Mouse (Mus musculus) lung, embryonic 14.5 days (tissue): ENCODE measurements around the gene Adgrb3. TPM values are rescaled to one million over a fixed set of nuclear protein-coding genes. Genes with fewer than 3 reads are reported as not detected.

Source experiments
- ATAC-seq: fragments of 200-750 bp; cut with Nextera tagmentation; 2 replicates; pipeline ENCODE4 v1.8.0; 2017; ENCODE audit warnings: mild to moderate bottlenecking, moderate TSS enrichment, moderate library complexity; ENCODE audit not compliant: insufficient read depth
- DNase-seq: peaks from one replicate; pipeline ENCODE4 v3.0.0-alpha.2; 2015
- H3K27ac ChIP-seq: fragments of 300-500 bp; sonication (generic); 2 replicates; pipeline ENCODE4 v1.5.1; 2014; ENCODE audit warnings: low read depth, mild to moderate bottlenecking, moderate library complexity
- H3K27me3 ChIP-seq: fragments of 300-500 bp; sonication (generic); 2 replicates; pipeline ENCODE4 v1.6.1; 2014; ENCODE audit warnings: low read length, control low read depth; ENCODE audit not compliant: insufficient read depth
- H3K36me3 ChIP-seq: fragments of 300-500 bp; sonication (generic); 2 replicates; pipeline ENCODE4 v1.6.1; 2014; ENCODE audit warnings: control low read depth; ENCODE audit not compliant: insufficient read depth
- H3K4me1 ChIP-seq: fragments of 300-500 bp; sonication (generic); 2 replicates; pipeline ENCODE4 v1.6.1; 2014; ENCODE audit warnings: antibody characterized with exemption, control low read depth; ENCODE audit not compliant: insufficient read depth
- H3K4me2 ChIP-seq: fragments of 300-500 bp; sonication (generic); 2 replicates; pipeline ENCODE4 v1.6.1; 2014; ENCODE audit warnings: mild to moderate bottlenecking
- H3K4me3 ChIP-seq: fragments of 300-500 bp; sonication (generic); 2 replicates; pipeline ENCODE4 v1.5.1; 2014; ENCODE audit warnings: low read depth, low read length
- H3K9ac ChIP-seq: fragments of 300-500 bp; sonication (generic); 2 replicates; pipeline ENCODE4 v1.6.1; 2014
- H3K9me3 ChIP-seq: fragments of 300-500 bp; sonication (generic); 2 replicates; pipeline ENCODE4 v1.6.1; 2016; ENCODE audit warnings: low read depth, low read length, control low read depth
- CTCF ChIP-seq: IDR thresholded peaks from 2 replicates; pipeline ENCODE4 v1.5.1; 2016; ENCODE audit warnings: antibody characterized with exemption, low read depth
- WGBS: fragments of 180-500 bp; shearing (Covaris S2); extraction: QIAGEN DNeasy Blood & Tissue Kit; methylation state at CpG from one replicate; pipeline ENCODE4 v1.1.7; 2014; 5-methylcytosine and 5-hydroxymethylcytosine counted together
- polyA plus RNA-seq: library from polyadenylated mRNA; unstranded; fragments of >200 nt; fragmentation: Nextera tagmentation; extraction: Ambion mirVana; gene quantifications from 2 replicates; pipeline ENCODE4 v1.2.1, GENCODE M21; 2014

Adgrb3 gene
- polyA plus RNA-seq, 1 experiment from 2014 or later, result 0.74 TPM

DNA sequence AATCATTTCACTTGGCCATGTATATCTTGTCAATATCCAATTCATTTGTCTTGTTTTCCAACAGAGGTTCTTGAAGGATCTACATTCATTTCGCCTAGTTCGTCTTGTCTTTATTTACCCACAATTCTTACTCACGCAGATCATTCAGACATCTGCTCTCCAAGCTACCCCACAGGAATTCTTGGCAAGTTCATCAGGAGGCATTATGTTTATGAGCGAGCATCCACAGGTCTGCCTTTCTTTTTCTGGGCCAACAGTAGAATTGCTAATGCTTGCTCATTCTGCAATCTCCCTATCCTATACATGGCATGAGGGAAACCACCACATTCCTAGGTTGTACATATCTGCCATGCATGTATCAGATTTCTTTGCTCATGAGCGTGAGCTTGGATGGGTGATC is 99.7 kb downstream of the Adgrb3 start:
- H3K9ac ChIP-seq, result no peak overlapping the region
- no peak overlapping the region for H3K4me2 ChIP-seq
- H3K4me1 ChIP-seq, result no peaks in the 10 kb centered on the region
- TF ChIP-seq CTCF, result no peak
- H3K9me3 ChIP-seq, result no peaks in the 10 kb centered on the region
- H3K27ac ChIP-seq, result no peak overlapping the region
- ATAC-seq (no peak), DNase-seq (no peak)
- 87% methylated on average over 5 of the region's 5 CpGs for WGBS
- H3K4me3 ChIP-seq, result no peak overlapping the region
- H3K36me3 ChIP-seq, result no peaks in the 10 kb centered on the region
- no peaks in the 10 kb centered on the region for H3K27me3 ChIP-seq

DNA sequence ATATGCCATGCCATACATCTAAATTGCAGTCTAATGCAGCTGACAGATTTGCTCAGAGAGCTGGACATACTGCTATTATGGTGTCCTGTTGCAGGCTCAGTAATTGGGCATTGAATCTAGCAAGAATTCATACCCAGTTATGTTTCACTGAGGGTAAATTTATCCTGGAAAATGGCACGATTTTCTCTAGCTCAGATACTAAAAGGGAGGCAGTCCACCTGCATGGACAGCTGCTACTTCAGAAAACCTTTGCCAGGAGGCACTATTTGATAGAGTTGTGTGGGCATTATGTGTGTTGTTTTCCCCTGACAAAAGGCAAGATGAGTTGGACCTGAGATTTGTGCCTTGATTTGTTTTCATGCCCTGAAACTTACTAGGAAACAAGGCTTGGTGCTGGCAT is 118.0 kb downstream of the Adgrb3 start:
- H3K4me1 ChIP-seq, result no peaks in the 10 kb centered on the region
- ATAC-seq, result no peak
- no peak for TF ChIP-seq CTCF
- no peak for DNase-seq
- H3K27ac ChIP-seq, result no peak overlapping the region
- 50% methylated on average over 1 of the region's 1 CpGs for WGBS
- H3K4me3 ChIP-seq, result no peak overlapping the region
- H3K9me3 ChIP-seq, result no peaks in the 10 kb centered on the region
- no peak overlapping the region for H3K9ac ChIP-seq
- no peaks in the 10 kb centered on the region for H3K36me3 ChIP-seq
- H3K27me3 ChIP-seq, result no peaks in the 10 kb centered on the region
- no peak overlapping the region for H3K4me2 ChIP-seq

GRCm38 (mm10) chr1:25706299-25706698 is 123.2 kb downstream of the Adgrb3 start:
- ATAC-seq (no peak), DNase-seq (no peak)
- H3K9me3 ChIP-seq, result no peaks in the 10 kb centered on the region
- no peaks in the 10 kb centered on the region for H3K27me3 ChIP-seq
- H3K4me1 ChIP-seq, result no peaks in the 10 kb centered on the region
- TF ChIP-seq CTCF, result no peak
- H3K4me2 ChIP-seq, result no peak overlapping the region
- H3K27ac ChIP-seq, result no peak overlapping the region
- no peak overlapping the region for H3K9ac ChIP-seq
- H3K4me3 ChIP-seq, result no peak overlapping the region
- 77% methylated on average over 2 of the region's 2 CpGs for WGBS
- H3K36me3 ChIP-seq, result no peaks in the 10 kb centered on the region

DNA sequence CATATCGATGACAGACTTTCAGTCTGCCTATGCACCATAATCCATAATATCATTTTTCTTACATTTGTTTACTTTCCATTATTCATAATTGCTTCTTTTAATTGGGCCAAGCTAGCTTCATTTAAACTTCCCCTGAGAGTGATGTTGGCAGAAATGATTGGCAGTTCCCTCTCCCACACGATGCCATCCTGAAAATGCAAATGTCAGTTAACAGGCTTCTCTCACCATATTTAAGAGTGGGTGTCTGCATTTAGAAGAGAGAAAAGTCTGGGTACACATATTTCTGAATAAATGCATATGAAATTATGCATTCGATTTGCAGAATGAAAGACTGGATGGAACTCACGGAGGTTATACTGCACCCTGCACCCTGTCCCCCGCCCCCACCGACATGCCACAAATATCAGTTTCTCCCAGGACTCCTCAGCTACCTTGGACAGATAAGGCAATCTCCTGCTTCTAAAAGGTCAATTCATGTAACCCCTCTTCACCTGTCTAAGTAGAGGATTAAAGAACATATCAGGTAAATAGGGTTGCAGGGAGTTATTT is 130.7 kb downstream of the Adgrb3 start:
- no peak for DNase-seq
- WGBS, result 82% methylated on average over 6 of the region's 6 CpGs

GRCm38 (mm10) chr1:25697179-25697578 is 132.3 kb downstream of the Adgrb3 start:
- Histone ChIP-seq H3K4me3 (no peak overlapping the region), H3K4me2 (no peak overlapping the region), H3K9ac (no peak overlapping the region), H3K9me3 (no peaks in the 10 kb centered on the region; the same call in 1 of the 2 replicates), H3K36me3 (no peaks in the 10 kb centered on the region), H3K4me1 (no peaks in the 10 kb centered on the region), H3K27ac (no peak overlapping the region), H3K27me3 (no peaks in the 10 kb centered on the region)
- WGBS, result 55% methylated on average over 4 of the region's 4 CpGs
- ATAC-seq (no peak; the same call in 1 of the 2 replicates), DNase-seq (peak; percentile 28)
- TF ChIP-seq CTCF, result no peak

More for the DNA sequence above, 130.7 kb downstream of the Adgrb3 start:
- Histone ChIP-seq H3K9me3 (no peaks in the 10 kb centered on the region; the same call in 1 of the 2 replicates), H3K4me3 (no peak overlapping the region), H3K27me3 (no peaks in the 10 kb centered on the region), H3K27ac (no peak overlapping the region), H3K4me1 (no peaks in the 10 kb centered on the region), H3K4me2 (no peak overlapping the region), H3K9ac (no peak overlapping the region), H3K36me3 (no peaks in the 10 kb centered on the region)
- no peak for ATAC-seq
- no peak for TF ChIP-seq CTCF

GRCm38 (mm10) chr1:25696771-25697170 is 132.7 kb downstream of the Adgrb3 start:
- ATAC-seq (no peak), DNase-seq (peak; percentile 36)
- Histone ChIP-seq H3K27me3 (no peaks in the 10 kb centered on the region), H3K9ac (no peak overlapping the region), H3K4me3 (no peak overlapping the region), H3K4me2 (no peak overlapping the region), H3K27ac (no peak overlapping the region), H3K36me3 (no peaks in the 10 kb centered on the region), H3K4me1 (no peaks in the 10 kb centered on the region), H3K9me3 (no peaks in the 10 kb centered on the region; the same call in 1 of the 2 replicates)
- WGBS, result 54% methylated on average over 3 of the region's 3 CpGs
- peak; percentile 48 for TF ChIP-seq CTCF

DNA sequence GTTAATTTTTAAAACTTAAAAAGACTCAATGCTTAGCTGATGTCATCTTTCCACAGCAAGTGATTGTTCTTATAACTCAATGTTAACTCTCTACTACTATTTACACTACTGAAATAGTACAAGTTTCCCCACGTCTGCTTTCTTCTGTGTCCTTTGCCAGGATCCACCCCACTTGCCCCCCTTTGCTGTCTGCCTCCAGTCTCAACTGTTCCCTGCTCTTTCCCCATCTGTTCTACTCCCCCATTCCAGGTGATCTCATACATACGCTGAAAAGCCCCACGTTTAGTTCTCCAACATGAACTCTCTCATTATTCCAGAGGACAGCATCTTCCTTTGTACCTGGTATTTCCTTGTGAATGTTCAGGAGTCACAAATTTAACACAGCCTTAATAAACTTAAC is 147.4 kb downstream of the Adgrb3 start:
- no peak for ATAC-seq
- Histone ChIP-seq H3K9me3 (no peaks in the 10 kb centered on the region), H3K9ac (no peak overlapping the region), H3K4me2 (no peak overlapping the region), H3K36me3 (no peaks in the 10 kb centered on the region), H3K4me3 (no peak overlapping the region), H3K27ac (no peak overlapping the region), H3K4me1 (no peaks in the 10 kb centered on the region), H3K27me3 (no peaks in the 10 kb centered on the region)
- DNase-seq, result no peak
- WGBS, result 58% methylated on average over 3 of the region's 3 CpGs
- no peak for TF ChIP-seq CTCF

GRCm38 (mm10) chr1:25679656-25680055 is 149.9 kb downstream of the Adgrb3 start:
- ATAC-seq, result no peak
- Histone ChIP-seq H3K27ac (no peak overlapping the region), H3K36me3 (no peaks in the 10 kb centered on the region), H3K4me2 (no peak overlapping the region), H3K27me3 (no peaks in the 10 kb centered on the region), H3K9me3 (no peaks in the 10 kb centered on the region), H3K4me1 (no peaks in the 10 kb centered on the region), H3K9ac (no peak overlapping the region), H3K4me3 (no peak overlapping the region)
- no peak for DNase-seq
- no peak for TF ChIP-seq CTCF
- WGBS, result 49% methylated on average over 2 of the region's 2 CpGs
